Mouse (Mus musculus): ENCODE measurements around the gene Sv2b. TPM values are rescaled to one million over a fixed set of nuclear protein-coding genes. Genes with fewer than 3 reads are reported as not detected.

Gene Sv2b
- polyA plus RNA-seq, 1 experiment = 0.43 TPM

DNA sequence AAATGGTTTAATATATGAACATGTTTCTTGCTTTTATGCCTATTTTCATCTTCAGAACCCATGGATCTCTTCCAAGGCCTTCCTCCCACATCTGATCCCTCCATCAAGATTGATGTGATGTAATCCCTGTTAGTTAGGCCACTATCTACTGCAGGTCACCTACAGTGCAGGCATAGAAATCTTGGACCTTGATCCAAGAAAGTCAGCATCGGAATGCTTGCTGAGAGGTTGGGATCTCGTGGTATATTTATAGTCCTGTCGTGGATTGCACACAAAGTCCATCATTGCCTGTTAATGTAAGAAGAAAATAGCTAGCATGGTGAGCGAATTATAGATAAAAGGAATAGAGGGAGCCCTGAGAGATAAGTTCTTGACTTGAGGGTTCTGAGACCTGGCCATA, 223.6 kb downstream of the Sv2b start:
- H3K4me3 ChIP-seq (ENCODE audit: control insufficient read depth, low read depth, low read length) = no peak overlapping the region
- H3K27me3 ChIP-seq (ENCODE audit: control insufficient read depth, insufficient read depth, low read length) = no peaks in the 10 kb centered on the region
- H3K4me1 ChIP-seq (ENCODE audit: control insufficient read depth, insufficient read depth, low read length) = no peaks in the 10 kb centered on the region
- no peak for TF ChIP-seq POLR2A (IDR thresholded peaks at IDR 0.05; ENCODE audit: control insufficient read depth, low read depth, low read length)
- no peak for TF ChIP-seq CTCF (IDR thresholded peaks at IDR 0.05; ENCODE audit: control insufficient read depth, insufficient read depth, insufficient replicate concordance, low read depth, low read length)
- H3K36me3 ChIP-seq (ENCODE audit: control insufficient read depth, insufficient read depth, low read length) = no peaks in the 10 kb centered on the region
- H3K27ac ChIP-seq (ENCODE audit: control insufficient read depth, insufficient read depth, low read depth, low read length) = no peak overlapping the region

DNA sequence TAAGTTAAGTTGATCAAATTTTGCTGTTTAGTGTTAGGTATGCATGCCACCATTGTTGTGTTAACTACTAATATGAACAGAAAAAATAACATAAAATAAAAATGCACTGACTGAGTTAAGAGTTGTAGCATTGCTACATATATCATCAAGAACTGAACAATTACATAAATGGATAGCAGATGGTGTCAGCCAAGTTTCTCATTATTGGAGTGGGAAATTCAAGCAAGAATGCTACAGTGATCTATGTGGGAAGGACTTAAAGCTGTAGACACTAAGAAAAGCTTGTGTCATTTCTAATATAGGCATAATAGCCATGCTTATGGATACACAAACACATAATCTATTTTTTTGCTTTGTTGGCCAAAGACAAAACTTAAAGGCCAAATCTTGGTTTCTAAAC, 228.9 kb downstream of the Sv2b start:
- H3K27me3 ChIP-seq (ENCODE audit: control insufficient read depth, insufficient read depth, low read length) = no peaks in the 10 kb centered on the region
- no peak overlapping the region for H3K27ac ChIP-seq (ENCODE audit: control insufficient read depth, insufficient read depth, low read depth, low read length)
- no peaks in the 10 kb centered on the region for H3K36me3 ChIP-seq (ENCODE audit: control insufficient read depth, insufficient read depth, low read length)
- H3K4me3 ChIP-seq (ENCODE audit: control insufficient read depth, low read depth, low read length) = no peak overlapping the region
- no peaks in the 10 kb centered on the region for H3K4me1 ChIP-seq (ENCODE audit: control insufficient read depth, insufficient read depth, low read length)
- TF ChIP-seq CTCF (IDR thresholded peaks at IDR 0.05; ENCODE audit: control insufficient read depth, insufficient read depth, insufficient replicate concordance, low read depth, low read length) (no peak), POLR2A (IDR thresholded peaks at IDR 0.05; ENCODE audit: control insufficient read depth, low read depth, low read length) (no peak)

DNA sequence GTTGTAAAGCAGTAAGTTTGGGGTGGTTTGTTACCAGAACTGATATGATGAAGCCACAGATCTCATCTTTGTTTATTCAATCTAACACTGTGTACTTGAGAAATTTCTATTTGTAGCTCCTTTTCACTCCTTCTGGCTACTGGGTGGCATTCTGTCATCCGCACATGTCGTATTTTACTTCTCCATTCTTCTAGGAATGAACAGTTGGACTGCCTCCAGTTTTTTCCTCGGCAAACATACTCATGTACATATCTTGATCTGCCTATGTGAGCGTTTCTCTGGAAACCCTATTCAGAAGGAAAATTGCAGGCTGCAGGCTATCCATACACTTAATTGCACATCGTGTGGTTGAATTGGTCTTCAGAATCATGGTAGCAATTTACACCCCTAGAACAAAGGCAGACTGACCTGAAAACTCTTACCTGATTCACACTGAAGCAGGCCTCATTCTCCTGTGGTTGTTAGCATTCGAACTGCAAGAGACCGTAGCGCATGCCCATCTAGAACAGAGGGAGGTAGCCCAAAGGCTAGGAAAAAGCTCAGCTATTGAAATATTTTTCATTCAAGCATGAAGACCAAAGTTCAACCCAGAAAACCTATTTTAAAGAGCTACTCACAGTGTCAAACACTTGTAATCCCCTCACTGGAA, 231.4 kb downstream of the Sv2b start:
- Histone ChIP-seq H3K27me3 (ENCODE audit: control insufficient read depth, insufficient read depth, low read length) (no peaks in the 10 kb centered on the region), H3K4me1 (ENCODE audit: control insufficient read depth, insufficient read depth, low read length) (no peaks in the 10 kb centered on the region), H3K4me3 (ENCODE audit: control insufficient read depth, low read depth, low read length) (no peak overlapping the region), H3K36me3 (ENCODE audit: control insufficient read depth, insufficient read depth, low read length) (no peaks in the 10 kb centered on the region), H3K27ac (ENCODE audit: control insufficient read depth, insufficient read depth, low read depth, low read length) (no peak overlapping the region)
- no peak for TF ChIP-seq CTCF (IDR thresholded peaks at IDR 0.05; ENCODE audit: control insufficient read depth, insufficient read depth, insufficient replicate concordance, low read depth, low read length)

Other genes with a start within 250 kb of the Sv2b start
- gene Akap13, start 146.3 kb upstream of the Sv2b start, polyA plus RNA-seq (2012; rRNA removed) = 3.6 and 4.1 TPM in 2 replicates